Mouse (Mus musculus) ES-E14 (cell line): ENCODE data around the gene H2-Eb1. TPM values are rescaled to one million over a fixed set of nuclear protein-coding genes. Genes with fewer than 3 reads are reported as not detected.

ENCODE experiments used
- DNase-seq: peaks from one replicate; pipeline ENCODE4 v3.0.0-alpha.2; 2013; ENCODE audit warnings: low read depth, low spot score
- H3K27ac ChIP-seq: 2 replicates; pipeline ENCODE4 v1.5.1; 2012; ENCODE audit warnings: low read depth, mild to moderate bottlenecking, low read length, moderate library complexity, mixed read lengths; ENCODE audit not compliant: poor library complexity, insufficient read depth, severe bottlenecking
- H3K36me3 ChIP-seq: 2 replicates; pipeline ENCODE4 v1.6.1; 2012; ENCODE audit warnings: mild to moderate bottlenecking, low read length, moderate library complexity, mixed read lengths; ENCODE audit not compliant: control insufficient read depth, poor library complexity, insufficient read depth, severe bottlenecking
- H3K4me1 ChIP-seq, 2 experiments: fragments of 150-350 bp in 1 of 2; sonication (generic) in 1 of 2; 2 replicates each; pipeline ENCODE4 v1.6.1; 2012; ENCODE audit warnings: low read length in 2 of 2, mild to moderate bottlenecking in 1 of 2, mixed read lengths in 1 of 2; ENCODE audit not compliant: control insufficient read depth in 2 of 2, insufficient read depth in 2 of 2, poor library complexity in 1 of 2
- H3K4me3 ChIP-seq, 2 experiments: fragments of 150-350 bp in 1 of 2; sonication (generic) in 1 of 2; 2 replicates each; pipeline ENCODE4 v1.5.1; 2012; ENCODE audit warnings: low read length in 2 of 2, low read depth in 1 of 2, mild to moderate bottlenecking in 1 of 2, mixed read lengths in 1 of 2; ENCODE audit not compliant: insufficient read depth in 1 of 2, poor library complexity in 1 of 2, severe bottlenecking in 1 of 2
- H3K9ac ChIP-seq: 2 replicates; pipeline ENCODE4 v1.6.1; 2012; ENCODE audit warnings: low read depth, mild to moderate bottlenecking, low read length, mixed read lengths; ENCODE audit not compliant: poor library complexity, insufficient read depth, severe bottlenecking
- H3K9me3 ChIP-seq: fragments of 150-350 bp; sonication (generic); 2 replicates; pipeline ENCODE4 v1.6.1; 2012; ENCODE audit warnings: low read depth, mild to moderate bottlenecking, low read length; ENCODE audit not compliant: control insufficient read depth, insufficient read depth
- CHD2 ChIP-seq: IDR thresholded peaks from 2 replicates; pipeline ENCODE4 v1.6.1; 2014; ENCODE audit warnings: mild to moderate bottlenecking, low read depth, low read length, inconsistent platforms
- HCFC1 ChIP-seq: IDR thresholded peaks from 2 replicates; pipeline ENCODE4 v1.6.1; 2012; ENCODE audit warnings: low read length, inconsistent platforms, borderline replicate concordance; ENCODE audit not compliant: insufficient read depth
- MAFK ChIP-seq: IDR thresholded peaks from 2 replicates; pipeline ENCODE4 v1.6.1; 2014; ENCODE audit warnings: mild to moderate bottlenecking, low read depth, low read length, inconsistent platforms; ENCODE audit not compliant: insufficient read depth
- ZC3H11A ChIP-seq: IDR thresholded peaks from 2 replicates; pipeline ENCODE4 v1.6.1; 2012; ENCODE audit warnings: low read depth, mild to moderate bottlenecking, inconsistent platforms, low read length, borderline replicate concordance
- ZNF384 ChIP-seq: IDR thresholded peaks from 2 replicates; pipeline ENCODE4 v1.6.1; 2012; ENCODE audit warnings: low read depth, low read length, inconsistent platforms
- in situ Hi-C, 2 experiments: fragments of 600-800 bp; cut with MboI; formaldehyde crosslinking; loops; one replicate each; pipeline ENCODE4 v1.15.1; 2025; ENCODE audit warnings: low sequenced_read_pairs in 2 of 2, inconsistent platforms in 1 of 2; ENCODE audit not compliant: unreplicated experiment in 2 of 2
- total RNA-seq: library from RNA; depleted of rRNA; stranded (reverse); fragments of 300-350 nt; gene quantifications from 2 replicates; pipeline ENCODE4 v1.2.3, GENCODE M21; 2012

H2-Eb1 gene
- total RNA-seq, 1 experiment, result 5.7 TPM

GRCm38 (mm10) chr17:34303789-34304188, 1.9 kb upstream of the H2-Eb1 start:
- Histone ChIP-seq H3K4me1 (peaks cover 0 to 3% of the 10 kb centered on the region in 2 experiments; a peak in 1 of 4 replicates), H3K4me3 (no peak overlapping the region), H3K9ac (no peak overlapping the region), H3K27ac (no peak overlapping the region), H3K9me3 (no peaks in the 10 kb centered on the region), H3K36me3 (no peaks in the 10 kb centered on the region)
- no peak for DNase-seq
- in situ Hi-C loops, result no loop called here
- TF ChIP-seq ZNF384, result no peak

GRCm38 (mm10) chr17:34304751-34305150, 916 bp upstream of the H2-Eb1 start:
- peak; percentile 36 for DNase-seq
- in situ Hi-C loops, result no loop called here
- Histone ChIP-seq H3K4me3 (no peak overlapping the region), H3K36me3 (no peaks in the 10 kb centered on the region), H3K27ac (no peak overlapping the region), H3K9me3 (no peaks in the 10 kb centered on the region), H3K4me1 (peaks cover 0 to 2% of the 10 kb centered on the region in 2 experiments; a peak in 1 of 4 replicates), H3K9ac (no peak overlapping the region)
- TF ChIP-seq CHD2 (peak; percentile 91), ZC3H11A (no peak)

GRCm38 (mm10) chr17:34306407-34306806, 740 bp downstream of the H2-Eb1 start:
- in situ Hi-C loops, result no loop called here
- no peaks in the 10 kb centered on the region for H3K36me3 ChIP-seq

GRCm38 (mm10) chr17:34307216-34307615, 1.5 kb downstream of the H2-Eb1 start:
- H3K9ac ChIP-seq, result no peak overlapping the region
- no peaks in the 10 kb centered on the region for H3K36me3 ChIP-seq
- in situ Hi-C loops, result no loop called here
- H3K9me3 ChIP-seq, result no peaks in the 10 kb centered on the region
- DNase-seq, result no peak
- TF ChIP-seq HCFC1 (no peak), ZNF384 (no peak), MAFK (no peak), ZC3H11A (no peak), CHD2 (no peak)
- H3K4me3 ChIP-seq, result no peak overlapping the region
- no peak overlapping the region for H3K27ac ChIP-seq
- no peaks in the 10 kb centered on the region for H3K4me1 ChIP-seq

More at GRCm38 (mm10) chr17:34306407-34306806, 740 bp downstream of the H2-Eb1 start:
- Histone ChIP-seq H3K4me3 (no peak overlapping the region), H3K4me1 (no peaks in the 10 kb centered on the region), H3K27ac (no peak overlapping the region), H3K9me3 (no peaks in the 10 kb centered on the region), H3K9ac (no peak overlapping the region)
- DNase-seq, result no peak
- TF ChIP-seq HCFC1 (no peak), CHD2 (no peak), MAFK (no peak), ZC3H11A (no peak), ZNF384 (no peak)

GRCm38 (mm10) chr17:34308161-34308560, 2.5 kb downstream of the H2-Eb1 start:
- Histone ChIP-seq H3K4me1 (no peaks in the 10 kb centered on the region), H3K9ac (no peak overlapping the region), H3K36me3 (no peaks in the 10 kb centered on the region), H3K9me3 (no peaks in the 10 kb centered on the region), H3K4me3 (no peak overlapping the region), H3K27ac (no peak overlapping the region)
- TF ChIP-seq HCFC1 (no peak), ZC3H11A (no peak), ZNF384 (no peak), CHD2 (no peak), MAFK (no peak)
- in situ Hi-C loops, result no loop called here
- no peak for DNase-seq
